Comparison of ENCODE assay signal across 19 mouse cellular contexts in the genomic region with DNA sequence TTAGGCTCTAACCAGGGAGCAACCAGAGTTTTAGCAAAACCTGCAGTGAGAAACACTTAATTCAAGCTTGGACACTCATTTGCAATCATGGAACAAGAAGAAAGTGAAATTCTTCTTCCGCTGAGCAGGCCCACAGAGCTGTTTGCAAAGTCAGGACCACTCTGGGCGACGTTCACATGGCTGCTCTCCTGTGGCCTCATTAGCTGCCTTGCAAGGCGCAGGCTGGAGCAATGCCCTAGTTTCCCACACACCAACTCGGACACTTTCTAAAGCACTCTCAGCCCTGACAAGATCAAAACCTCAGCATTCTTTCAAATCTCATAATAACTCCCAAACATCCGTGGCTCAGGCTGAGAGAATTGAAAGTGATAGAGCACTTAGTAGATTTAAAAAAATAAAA.
DNase-seq lines count a peak whose midpoint lies in the region; TF ChIP-seq lines count a peak whose summit lies in the region.
"Had no signal": no experiment of that assay in that cellular context is flagged by ENCODE, and none has a peak within 500 bp of the region (broad histone marks: within the 10 kb centered on the region; RNA-seq: fewer than 3 reads in every experiment).

No protein-coding gene starts in this region.

- H3K27ac ChIP-seq in left cerebral cortex, adult 2 months, result no peak overlapping the region
- H3K27ac ChIP-seq: embryonic facial prominence, embryonic 15.5 days; heart, adult 2 months; heart, embryonic 15.5 days; liver, embryonic 12.5 days had no signal

- no peak overlapping the region for H3K4me3 ChIP-seq in left cerebral cortex, adult 2 months
- H3K4me3 ChIP-seq: embryonic facial prominence, embryonic 15.5 days; heart, adult 2 months; heart, embryonic 15.5 days; liver, embryonic 12.5 days had no signal

- DNase-seq in cerebellum, adult 9-10 months, result peak; percentile 3
- DNase-seq in cerebellum, adult 11 months, result no peak
- peak; percentile 0 for DNase-seq in left cerebral cortex, adult 11 months (ENCODE audit: low spot score)
- no peak for DNase-seq in left cerebral cortex, adult 2 months (ENCODE audit: extremely low spot score in 1 of 2, low spot score in 2 of 2)
- peak; percentile 27 for DNase-seq in right cerebral cortex, postnatal 10 days (ENCODE audit: low spot score in 2 of 2)
- no peak for DNase-seq in right cerebral cortex, postnatal 25 days
- DNase-seq in telencephalon, adult 2 months (ENCODE audit: low read depth, low spot score), result peak; percentile 5
- no peak for DNase-seq in kidney, adult 11 months
- DNase-seq: adrenal gland, postnatal 10 days; gastrocnemius, postnatal 14 days; heart, adult 2 months; kidney, adult 8-10 months; kidney, postnatal 36 days; left cerebral cortex, postnatal 4 days; lung, embryonic 14.5 days; thymus, adult 18-20 months had no signal

- intact Hi-C loops in left cerebral cortex, adult 2 months (cut with DNase I), result no loop called here

- TF ChIP-seq CTCF in left cerebral cortex, adult 2 months (IDR thresholded peaks at IDR 0.05), result no peak

Comparison
In these comparisons a context has a peak if more than half of its experiments do, and no peak if none do; other contexts are left out.
1. DNase-seq: peak in cerebellum, adult 9-10 months (single experiment), left cerebral cortex, adult 11 months (single experiment), right cerebral cortex, postnatal 10 days (2 of 2) and telencephalon, adult 2 months (single experiment); none in cerebellum, adult 11 months (single experiment), left cerebral cortex, adult 2 months (0 of 2), right cerebral cortex, postnatal 25 days (single experiment) and kidney, adult 11 months (single experiment).